Mouse (Mus musculus) stomach, embryonic 15.5 days (tissue): ENCODE data around the gene Ppm1j. TPM values are rescaled to one million over a fixed set of nuclear protein-coding genes. Genes with fewer than 3 reads are reported as not detected.

Experiments used
- ATAC-seq: fragments of 200-750 bp; cut with Nextera tagmentation; 2 replicates; pipeline ENCODE4 v1.8.0; 2017; ENCODE audit warnings: low read depth, moderate number of reproducible peaks, moderate TSS enrichment; ENCODE audit not compliant: insufficient read depth, low FRiP score
- H3K27ac ChIP-seq: fragments of 300-500 bp; sonication (generic); 2 replicates; pipeline ENCODE4 v1.5.1; 2015; ENCODE audit warnings: mild to moderate bottlenecking, inconsistent platforms
- H3K27me3 ChIP-seq: fragments of 300-500 bp; sonication (generic); replicated peaks from 2 replicates; pipeline ENCODE4 v1.6.1; 2015; ENCODE audit warnings: inconsistent platforms
- H3K36me3 ChIP-seq: fragments of 300-500 bp; sonication (generic); 2 replicates; pipeline ENCODE4 v1.6.1; 2015; ENCODE audit warnings: inconsistent platforms
- H3K4me1 ChIP-seq: fragments of 300-500 bp; sonication (generic); 2 replicates; pipeline ENCODE4 v1.6.1; 2015; ENCODE audit warnings: inconsistent platforms
- H3K4me2 ChIP-seq: fragments of 300-500 bp; sonication (generic); 2 replicates; pipeline ENCODE4 v1.6.1; 2015; ENCODE audit warnings: mild to moderate bottlenecking, inconsistent platforms
- H3K4me3 ChIP-seq: fragments of 300-500 bp; sonication (generic); replicated peaks from 2 replicates; pipeline ENCODE4 v1.5.1; 2015; ENCODE audit warnings: inconsistent platforms
- H3K9ac ChIP-seq: fragments of 300-500 bp; sonication (generic); 2 replicates; pipeline ENCODE4 v1.6.1; 2015; ENCODE audit warnings: inconsistent platforms
- H3K9me3 ChIP-seq: fragments of 300-500 bp; sonication (generic); 2 replicates; pipeline ENCODE4 v1.6.1; 2016; ENCODE audit warnings: inconsistent platforms
- WGBS: fragments of 180-500 bp; shearing (Covaris S2); methylation state at CpG from one replicate; pipeline ENCODE4 v1.1.7; 2015; 5-methylcytosine and 5-hydroxymethylcytosine counted together
- polyA plus RNA-seq: library from polyadenylated mRNA; unstranded; fragments of >200 nt; fragmentation: Nextera tagmentation; extraction: Ambion mirVana; gene quantifications from 2 replicates; pipeline ENCODE4 v1.2.1, GENCODE M21; 2015

Gene Ppm1j
- polyA plus RNA-seq, 1 experiment from 2014 or later: 3.1 TPM

- 30% methylated on average over 3 of the region's 3 CpGs for WGBS
- peak within 1 kb of the TSS; percentile 65 for H3K4me2 ChIP-seq
- H3K4me1 ChIP-seq: peaks cover 34% of the 10 kb centered on the region
- H3K27ac ChIP-seq: peak within 1 kb of the TSS; percentile 89
- H3K36me3 ChIP-seq: no peaks in the 10 kb centered on the region
- peak within 1 kb of the TSS; percentile 74 for H3K4me3 ChIP-seq
- peak within 1 kb of the TSS; percentile 74 for H3K9ac ChIP-seq
- no peaks in the 10 kb centered on the region for H3K9me3 ChIP-seq
- peaks cover 11% of the 10 kb centered on the region for H3K27me3 ChIP-seq
- ATAC-seq: no peak
Measured at GRCm38 (mm10) chr3:104788075-104788474, 7.2 kb downstream of the Ppm1j start, which contains the start of gene Rhoc. Rhoc (plus strand) TSS chr3:104788375.

- 1% methylated on average over 48 of the region's 52 CpGs for WGBS
- Histone ChIP-seq H3K9me3 (no peaks in the 10 kb centered on the region), H3K4me2 (peak overlapping the region; percentile 65), H3K4me3 (peak overlapping the region; percentile 74), H3K4me1 (peaks cover 41% of the 10 kb centered on the region), H3K27me3 (0 out of 2 replicates have a peak, but pooled peaks cover 5% of the 10 kb centered on the region), H3K27ac (peak overlapping the region; percentile 89), H3K9ac (peak overlapping the region; percentile 74), H3K36me3 (0 out of 2 replicates have a peak, but pooled peaks cover 2% of the 10 kb centered on the region)
- peak; percentile 89 for ATAC-seq
Measured at GRCm38 (mm10) chr3:104788561-104789311, 7.9 kb downstream of the Ppm1j start.

GRCm38 (mm10) chr3:104789312-104789605 is 8.4 kb downstream of the Ppm1j start:
- 3% methylated on average over 10 of the region's 10 CpGs for WGBS
- Histone ChIP-seq H3K4me1 (peaks cover 46% of the 10 kb centered on the region), H3K9me3 (no peaks in the 10 kb centered on the region), H3K4me2 (peak overlapping the region; percentile 65), H3K36me3 (0 out of 2 replicates have a peak, but pooled peaks cover 3% of the 10 kb centered on the region), H3K9ac (peak overlapping the region; percentile 74), H3K27ac (peak overlapping the region; percentile 89), H3K4me3 (peak overlapping the region; percentile 74), H3K27me3 (no peaks in the 10 kb centered on the region)
- peak; percentile 19; the same call in 1 of the 2 replicates for ATAC-seq

- Histone ChIP-seq H3K27me3 (no peaks in the 10 kb centered on the region), H3K4me3 (peak overlapping the region; percentile 74), H3K4me2 (peak overlapping the region; percentile 65), H3K36me3 (0 out of 2 replicates have a peak, but pooled peaks cover 3% of the 10 kb centered on the region), H3K9me3 (no peaks in the 10 kb centered on the region), H3K9ac (peak overlapping the region; percentile 36; the same call in 1 of the 2 replicates), H3K4me1 (peaks cover 52% of the 10 kb centered on the region), H3K27ac (peak overlapping the region; percentile 89)
- ATAC-seq: no peak
- 20% methylated on average over 13 of the region's 13 CpGs for WGBS
Measured at GRCm38 (mm10) chr3:104789822-104790221, 9.0 kb downstream of the Ppm1j start.

- ATAC-seq: no peak
- peak overlapping the region; percentile 74 for H3K4me3 ChIP-seq
- H3K36me3 ChIP-seq: peaks cover 6% of the 10 kb centered on the region; the same call in 1 of the 2 replicates
- H3K4me1 ChIP-seq: peaks cover 58% of the 10 kb centered on the region
- WGBS: 16% methylated on average over 6 of the region's 6 CpGs
- no peaks in the 10 kb centered on the region for H3K27me3 ChIP-seq
- H3K9ac ChIP-seq: peak overlapping the region; percentile 36; the same call in 1 of the 2 replicates
- H3K27ac ChIP-seq: peak overlapping the region; percentile 89
- H3K4me2 ChIP-seq: peak overlapping the region; percentile 65
- no peaks in the 10 kb centered on the region for H3K9me3 ChIP-seq
Measured at GRCm38 (mm10) chr3:104790401-104790937, 9.6 kb downstream of the Ppm1j start.

- Histone ChIP-seq H3K27me3 (no peaks in the 10 kb centered on the region), H3K4me3 (peak overlapping the region; percentile 74), H3K9me3 (no peaks in the 10 kb centered on the region), H3K27ac (peak overlapping the region; percentile 89), H3K4me2 (peak overlapping the region; percentile 65), H3K4me1 (peaks cover 64% of the 10 kb centered on the region), H3K9ac (no peak overlapping the region), H3K36me3 (peaks cover 10% of the 10 kb centered on the region; the same call in 1 of the 2 replicates)
- 23% methylated on average over 4 of the region's 4 CpGs for WGBS
- ATAC-seq: no peak
Measured at GRCm38 (mm10) chr3:104791017-104791416, 10.2 kb downstream of the Ppm1j start.

- Histone ChIP-seq H3K4me3 (no peak overlapping the region), H3K36me3 (peaks cover 12% of the 10 kb centered on the region; the same call in 1 of the 2 replicates), H3K27me3 (no peaks in the 10 kb centered on the region), H3K27ac (no peak overlapping the region), H3K9me3 (no peaks in the 10 kb centered on the region), H3K9ac (no peak overlapping the region), H3K4me2 (peak overlapping the region; percentile 65; the same call in 1 of the 2 replicates), H3K4me1 (peaks cover 65% of the 10 kb centered on the region)
- 90% methylated on average over 8 of the region's 8 CpGs for WGBS
- no peak for ATAC-seq
Measured at GRCm38 (mm10) chr3:104791671-104792070, 10.8 kb downstream of the Ppm1j start.

- Histone ChIP-seq H3K27ac (no peak overlapping the region), H3K4me3 (no peak overlapping the region), H3K27me3 (no peaks in the 10 kb centered on the region), H3K36me3 (peaks cover 19% of the 10 kb centered on the region; the same call in 1 of the 2 replicates), H3K9ac (no peak overlapping the region), H3K9me3 (no peaks in the 10 kb centered on the region), H3K4me1 (peaks cover 65% of the 10 kb centered on the region), H3K4me2 (no peak overlapping the region)
- WGBS: 57% methylated on average over 15 of the region's 15 CpGs
- no peak for ATAC-seq
Measured at GRCm38 (mm10) chr3:104792360-104793270, 11.8 kb downstream of the Ppm1j start.

- H3K4me2 ChIP-seq: peak overlapping the region; percentile 22
- peaks cover 20% of the 10 kb centered on the region for H3K36me3 ChIP-seq
- no peaks in the 10 kb centered on the region for H3K9me3 ChIP-seq
- H3K4me1 ChIP-seq: peaks cover 62% of the 10 kb centered on the region
- WGBS: 43% methylated on average over 20 of the region's 20 CpGs
- peak overlapping the region; percentile 86 for H3K27ac ChIP-seq
- peak; percentile 86 for ATAC-seq
- no peak overlapping the region for H3K9ac ChIP-seq
- H3K4me3 ChIP-seq: no peak overlapping the region
- H3K27me3 ChIP-seq: no peaks in the 10 kb centered on the region
Measured at GRCm38 (mm10) chr3:104793871-104794828, 13.3 kb downstream of the Ppm1j start.

GRCm38 (mm10) chr3:104794953-104795470 is 14.2 kb downstream of the Ppm1j start:
- peaks cover 58% of the 10 kb centered on the region for H3K4me1 ChIP-seq
- no peak overlapping the region for H3K4me3 ChIP-seq
- H3K9ac ChIP-seq: no peak overlapping the region
- H3K4me2 ChIP-seq: peak overlapping the region; percentile 22; the same call in 1 of the 2 replicates
- no peak for ATAC-seq
- no peaks in the 10 kb centered on the region for H3K9me3 ChIP-seq
- WGBS: 41% methylated on average over 12 of the region's 12 CpGs
- no peaks in the 10 kb centered on the region for H3K27me3 ChIP-seq
- peaks cover 29% of the 10 kb centered on the region for H3K36me3 ChIP-seq
- peak overlapping the region; percentile 86 for H3K27ac ChIP-seq
